Mouse (Mus musculus): ENCODE measurements around the gene Cox5a. TPM values are rescaled to one million over a fixed set of nuclear protein-coding genes. Genes with fewer than 3 reads are reported as not detected.

Cox5a gene
- polyA plus RNA-seq, 1 experiment, result 135 TPM

DNA sequence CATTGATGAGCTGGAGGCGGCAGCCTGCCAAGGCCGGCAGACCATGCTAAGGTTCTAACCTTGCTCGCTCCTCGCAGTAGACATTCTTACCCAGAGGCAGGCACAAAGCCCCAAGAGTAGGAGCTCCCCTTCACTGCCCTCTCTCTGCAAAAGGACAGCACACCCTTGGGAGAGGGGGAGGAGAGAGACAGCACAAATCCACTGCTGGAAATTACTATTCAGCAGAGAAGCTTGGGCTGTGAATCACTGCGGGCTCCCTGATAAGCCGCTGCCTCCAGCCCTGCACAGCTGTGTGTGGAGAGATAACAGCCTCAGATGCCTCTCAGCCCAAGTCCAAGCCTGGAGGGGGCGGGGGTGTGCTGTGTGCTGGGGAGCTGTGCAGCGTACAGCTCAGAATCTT is 15.4 kb upstream of the Cox5a start:
- no peak for DNase-seq (ENCODE audit: low read depth in 1 of 2, low spot score in 2 of 2)
- Histone ChIP-seq H3K27me3 (ENCODE audit: control insufficient read depth, insufficient read depth, low read length) (peaks cover 27% of the 10 kb centered on the region), H3K36me3 (ENCODE audit: control insufficient read depth, insufficient read depth, low read length) (no peaks in the 10 kb centered on the region), H3K4me1 (ENCODE audit: control insufficient read depth, insufficient read depth, insufficient read length) (peaks cover 8% of the 10 kb centered on the region), H3K27ac (ENCODE audit: insufficient read depth, low read length) (no peak overlapping the region), H3K4me3 (ENCODE audit: extremely low read depth, insufficient read depth, insufficient read length) (no peak overlapping the region)
- no peak for TF ChIP-seq CTCF (IDR thresholded peaks at IDR 0.05; ENCODE audit: extremely low read depth, insufficient read depth, insufficient read length, insufficient replicate concordance)
- TF ChIP-seq POLR2A (IDR thresholded peaks at IDR 0.05; ENCODE audit: low read depth, low read length), result no peak
- 13% methylated on average over 8 of the region's 8 CpGs for WGBS

DNA sequence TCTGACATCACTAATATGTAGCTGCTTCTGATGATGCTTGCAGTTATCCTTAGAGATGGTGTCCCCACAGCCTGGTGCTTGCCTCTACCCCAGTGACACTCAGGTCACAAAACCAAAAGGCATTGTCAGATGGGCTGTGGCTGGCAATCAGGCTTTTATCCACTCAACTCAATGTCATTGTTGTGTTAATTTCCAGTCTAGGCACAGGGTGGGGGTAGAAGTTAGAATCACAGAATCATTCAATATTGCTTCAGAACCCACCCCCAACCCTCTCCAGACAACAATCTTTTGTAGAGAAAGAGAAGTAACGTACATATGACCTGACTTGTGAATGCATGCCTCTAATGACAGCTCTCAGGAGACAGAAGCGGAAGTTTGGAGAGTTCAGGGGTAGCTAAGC is 10.5 kb upstream of the Cox5a start:
- WGBS, result 72% methylated on average over 2 of the region's 2 CpGs
- TF ChIP-seq CTCF (IDR thresholded peaks at IDR 0.05; ENCODE audit: extremely low read depth, insufficient read depth, insufficient read length, insufficient replicate concordance) (no peak), POLR2A (IDR thresholded peaks at IDR 0.05; ENCODE audit: low read depth, low read length) (no peak)
- H3K36me3 ChIP-seq (ENCODE audit: control insufficient read depth, insufficient read depth, low read length), result no peaks in the 10 kb centered on the region
- no peaks in the 10 kb centered on the region for H3K27me3 ChIP-seq (ENCODE audit: control insufficient read depth, insufficient read depth, low read length)
- DNase-seq (ENCODE audit: low read depth in 1 of 2, low spot score in 2 of 2), result no peak
- H3K4me1 ChIP-seq (ENCODE audit: control insufficient read depth, insufficient read depth, insufficient read length), result no peaks in the 10 kb centered on the region
- H3K4me3 ChIP-seq (ENCODE audit: extremely low read depth, insufficient read depth, insufficient read length), result no peak overlapping the region
- no peak overlapping the region for H3K27ac ChIP-seq (ENCODE audit: insufficient read depth, low read length)

DNA sequence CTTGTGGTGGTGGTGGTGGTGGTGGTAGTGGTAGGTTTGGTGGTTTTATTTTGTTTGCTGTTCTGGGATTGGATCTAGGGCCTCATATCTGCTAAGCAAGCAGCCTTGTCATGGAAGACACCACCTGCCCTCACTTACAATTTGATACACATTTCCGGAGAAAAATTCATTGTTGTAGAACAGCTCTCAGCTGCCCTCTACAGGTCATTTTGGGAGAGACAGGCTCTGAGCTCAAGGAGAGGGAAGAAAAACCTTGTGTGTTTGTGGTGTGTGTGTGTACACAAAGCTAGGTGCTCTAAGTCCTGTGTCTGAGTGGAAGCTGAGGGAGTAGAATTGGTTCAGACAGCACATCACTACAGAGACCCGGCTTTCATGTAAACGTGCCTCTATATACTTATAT is 4.0 kb upstream of the Cox5a start:
- Histone ChIP-seq H3K36me3 (ENCODE audit: control insufficient read depth, insufficient read depth, low read length) (no peaks in the 10 kb centered on the region), H3K4me1 (ENCODE audit: control insufficient read depth, insufficient read depth, insufficient read length) (no peaks in the 10 kb centered on the region), H3K27ac (ENCODE audit: insufficient read depth, low read length) (no peak overlapping the region), H3K4me3 (ENCODE audit: extremely low read depth, insufficient read depth, insufficient read length) (no peak overlapping the region), H3K27me3 (ENCODE audit: control insufficient read depth, insufficient read depth, low read length) (no peaks in the 10 kb centered on the region)
- DNase-seq (ENCODE audit: low read depth in 1 of 2, low spot score in 2 of 2), result peak; percentile 52 to 64
- 12% methylated on average over 3 of the region's 3 CpGs for WGBS
- TF ChIP-seq POLR2A (IDR thresholded peaks at IDR 0.05; ENCODE audit: low read depth, low read length) (no peak), CTCF (IDR thresholded peaks at IDR 0.05; ENCODE audit: extremely low read depth, insufficient read depth, insufficient read length, insufficient replicate concordance) (peak; percentile 55; the same call in 1 of the 2 replicates)

DNA sequence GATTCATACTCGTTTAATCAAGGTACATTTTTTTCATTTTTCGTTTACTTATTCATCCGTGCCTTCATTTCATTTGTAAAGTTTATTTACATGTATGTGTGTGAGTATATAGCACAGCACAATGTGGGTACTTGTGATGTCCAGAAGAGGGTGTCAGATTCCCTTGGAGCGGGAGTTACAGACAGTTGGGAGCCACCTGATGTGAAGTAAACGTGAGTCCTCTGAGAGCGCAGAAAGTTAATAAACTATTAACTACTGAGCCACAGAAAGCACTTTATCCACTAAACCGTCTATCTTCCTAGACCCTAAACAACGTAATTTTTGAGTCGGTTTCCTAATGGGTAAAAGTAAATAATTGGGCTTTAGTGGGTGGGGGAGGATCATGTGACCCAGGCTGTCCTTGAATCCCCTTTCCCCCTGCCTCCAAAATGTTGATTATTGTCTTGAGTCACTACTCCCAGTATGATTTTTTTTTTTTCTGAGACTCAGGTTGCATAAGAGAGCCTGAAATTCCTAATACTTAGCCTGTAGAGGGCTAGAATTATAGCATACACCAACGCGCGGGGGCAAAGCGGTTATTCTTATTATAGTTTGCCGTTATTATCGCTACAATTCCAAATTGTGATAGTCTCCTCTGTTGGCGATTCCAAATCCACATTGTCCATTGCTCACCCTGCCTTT is 559 bp upstream of the Cox5a start:
- peak overlapping the region; percentile 81 for H3K4me3 ChIP-seq (ENCODE audit: extremely low read depth, insufficient read depth, insufficient read length)
- H3K27ac ChIP-seq (ENCODE audit: insufficient read depth, low read length), result peak overlapping the region; percentile 50; the same call in 1 of the 2 replicates
- H3K4me1 ChIP-seq (ENCODE audit: control insufficient read depth, insufficient read depth, insufficient read length), result peaks cover 8% of the 10 kb centered on the region
- no peak for DNase-seq (ENCODE audit: low read depth in 1 of 2, low spot score in 2 of 2)
- WGBS, result 34% methylated on average over 16 of the region's 16 CpGs
- H3K36me3 ChIP-seq (ENCODE audit: control insufficient read depth, insufficient read depth, low read length), result no peaks in the 10 kb centered on the region
- no peak for TF ChIP-seq CTCF (IDR thresholded peaks at IDR 0.05; ENCODE audit: extremely low read depth, insufficient read depth, insufficient read length, insufficient replicate concordance)
- no peak for TF ChIP-seq POLR2A (IDR thresholded peaks at IDR 0.05; ENCODE audit: low read depth, low read length)
- H3K27me3 ChIP-seq (ENCODE audit: control insufficient read depth, insufficient read depth, low read length), result no peaks in the 10 kb centered on the region

DNA sequence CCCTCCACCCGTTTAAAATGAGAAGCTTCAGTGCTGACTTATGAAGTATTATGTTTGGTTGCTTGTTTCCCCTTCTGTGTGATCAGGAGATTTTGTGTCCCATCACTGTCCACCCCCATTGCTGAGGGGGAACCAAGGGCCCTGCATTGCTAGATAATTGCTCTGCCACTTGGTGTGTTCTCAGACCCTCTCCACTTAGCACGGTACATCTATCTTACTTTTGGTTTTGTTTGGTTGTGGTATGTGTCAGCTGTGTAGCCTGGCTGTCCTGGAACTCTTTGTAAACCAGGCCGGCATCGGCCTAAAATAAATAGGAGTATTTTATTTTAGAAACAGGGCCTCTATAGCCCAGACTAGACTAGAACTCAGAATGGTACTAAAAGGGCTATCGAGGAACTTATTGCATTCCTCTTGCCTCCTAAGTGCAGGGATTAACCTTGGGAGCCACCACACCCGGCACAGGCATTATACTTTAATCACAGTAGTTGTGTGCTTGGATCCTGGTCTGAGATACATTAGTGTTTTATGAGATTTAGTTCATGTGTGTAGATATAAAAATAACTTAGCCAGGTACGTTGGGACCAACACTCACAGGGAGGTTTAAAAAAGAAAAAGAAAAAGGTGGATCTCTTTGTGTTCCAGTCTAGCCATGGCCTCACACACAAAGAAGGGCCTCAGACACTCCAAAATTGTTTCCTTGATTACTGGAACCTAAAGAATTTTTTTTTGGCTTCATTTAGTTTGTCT is 1.2 kb downstream of the Cox5a start:
- H3K4me3 ChIP-seq (ENCODE audit: extremely low read depth, insufficient read depth, insufficient read length), result peak overlapping the region; percentile 34
- 32% methylated on average over 7 of the region's 7 CpGs for WGBS
- peaks cover 8% of the 10 kb centered on the region for H3K4me1 ChIP-seq (ENCODE audit: control insufficient read depth, insufficient read depth, insufficient read length)
- TF ChIP-seq POLR2A (IDR thresholded peaks at IDR 0.05; ENCODE audit: low read depth, low read length), result no peak
- no peak for TF ChIP-seq CTCF (IDR thresholded peaks at IDR 0.05; ENCODE audit: extremely low read depth, insufficient read depth, insufficient read length, insufficient replicate concordance)
- DNase-seq (ENCODE audit: low read depth in 1 of 2, low spot score in 2 of 2), result no peak
- H3K36me3 ChIP-seq (ENCODE audit: control insufficient read depth, insufficient read depth, low read length), result no peaks in the 10 kb centered on the region
- H3K27me3 ChIP-seq (ENCODE audit: control insufficient read depth, insufficient read depth, low read length), result no peaks in the 10 kb centered on the region
- no peak overlapping the region for H3K27ac ChIP-seq (ENCODE audit: insufficient read depth, low read length)

DNA sequence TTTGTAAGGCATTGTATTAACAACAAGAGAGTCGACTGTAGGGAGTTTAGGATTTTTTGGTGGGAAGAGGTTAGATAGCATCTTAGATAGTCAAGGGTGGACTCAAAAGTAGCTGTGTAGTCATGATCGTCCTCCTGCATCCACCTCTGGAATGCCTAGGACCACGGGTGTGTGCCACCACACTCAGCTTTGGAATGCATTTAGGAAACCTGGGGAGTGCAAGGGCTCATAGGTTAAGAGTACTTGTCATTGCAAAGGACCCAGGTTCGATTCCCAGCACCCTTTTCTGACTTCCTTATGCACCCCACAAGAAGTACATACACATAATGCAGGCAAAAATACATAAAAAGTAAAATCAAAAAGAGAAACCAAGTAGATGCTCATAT is 1.8 kb downstream of the Cox5a start:
- Histone ChIP-seq H3K4me3 (ENCODE audit: extremely low read depth, insufficient read depth, insufficient read length) (no peak overlapping the region), H3K36me3 (ENCODE audit: control insufficient read depth, insufficient read depth, low read length) (no peaks in the 10 kb centered on the region), H3K27ac (ENCODE audit: insufficient read depth, low read length) (no peak overlapping the region), H3K4me1 (ENCODE audit: control insufficient read depth, insufficient read depth, insufficient read length) (peaks cover 8% of the 10 kb centered on the region), H3K27me3 (ENCODE audit: control insufficient read depth, insufficient read depth, low read length) (no peaks in the 10 kb centered on the region)
- TF ChIP-seq CTCF (IDR thresholded peaks at IDR 0.05; ENCODE audit: extremely low read depth, insufficient read depth, insufficient read length, insufficient replicate concordance), result no peak
- TF ChIP-seq POLR2A (IDR thresholded peaks at IDR 0.05; ENCODE audit: low read depth, low read length), result no peak
- no peak for DNase-seq (ENCODE audit: low read depth in 1 of 2, low spot score in 2 of 2)
- 78% methylated on average over 4 of the region's 4 CpGs for WGBS

DNA sequence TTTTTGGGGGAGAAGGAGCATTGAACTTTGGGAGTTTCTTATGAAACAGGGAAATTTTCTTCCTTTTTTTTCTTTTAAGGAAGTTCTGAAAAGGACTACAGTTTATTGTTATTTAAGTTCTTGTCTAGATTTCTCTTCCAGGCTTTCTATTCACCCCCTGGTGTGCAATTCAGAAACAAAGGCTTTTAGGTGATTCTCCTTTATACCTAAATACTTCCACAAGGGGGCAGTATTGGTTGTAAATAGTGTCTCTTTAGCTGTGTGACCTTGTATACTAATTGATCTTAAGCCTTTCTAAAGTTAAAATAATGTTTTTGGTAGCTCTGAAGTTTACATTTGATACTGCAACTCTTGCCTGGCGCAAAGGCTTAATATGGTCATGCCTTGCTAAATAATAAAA is 2.7 kb downstream of the Cox5a start:
- 60% methylated on average over 1 of the region's 1 CpGs for WGBS
- H3K4me1 ChIP-seq (ENCODE audit: control insufficient read depth, insufficient read depth, insufficient read length), result peaks cover 8% of the 10 kb centered on the region

More for the DNA sequence above, 2.7 kb downstream of the Cox5a start:
- Histone ChIP-seq H3K27ac (ENCODE audit: insufficient read depth, low read length) (no peak overlapping the region), H3K36me3 (ENCODE audit: control insufficient read depth, insufficient read depth, low read length) (peaks cover under 1% of the 10 kb centered on the region; the same call in 1 of the 2 replicates), H3K4me3 (ENCODE audit: extremely low read depth, insufficient read depth, insufficient read length) (no peak overlapping the region), H3K27me3 (ENCODE audit: control insufficient read depth, insufficient read depth, low read length) (no peaks in the 10 kb centered on the region)
- DNase-seq (ENCODE audit: low read depth in 1 of 2, low spot score in 2 of 2), result peak in 1 of 2 experiments; percentile 63
- TF ChIP-seq POLR2A (IDR thresholded peaks at IDR 0.05; ENCODE audit: low read depth, low read length), result no peak
- TF ChIP-seq CTCF (IDR thresholded peaks at IDR 0.05; ENCODE audit: extremely low read depth, insufficient read depth, insufficient read length, insufficient replicate concordance), result no peak
